Mouse (Mus musculus) adrenal gland (tissue): Measurements from ENCODE around the gene Fgfr2.

Source experiments
- intact Hi-C: fragments of 180-260 bp; cut with DNase I; formaldehyde crosslinking; loops from one replicate; pipeline ENCODE4 v1.15.1; 2025

Fgfr2 gene

GRCm38 (mm10) chr7:131978609-131979008 lies 1144.5 kb downstream of the Fgfr2 start:
- intact Hi-C loops: no loop called here

- intact Hi-C loops: no loop called here
Measured at GRCm38 (mm10) chr7:131975867-131976266, 1147.3 kb downstream of the Fgfr2 start.

GRCm38 (mm10) chr7:131970255-131970654 lies 1152.9 kb downstream of the Fgfr2 start:
- intact Hi-C loops: no loop called here

GRCm38 (mm10) chr7:131966916-131967494 lies 1156.1 kb downstream of the Fgfr2 start:
- intact Hi-C loops: no loop called here

- intact Hi-C loops: no loop called here
Measured at GRCm38 (mm10) chr7:131966023-131966915, 1156.9 kb downstream of the Fgfr2 start, which contains the start of gene Gpr26. Gene Gpr26, plus strand, starts transcription at chr7:131966460.

- intact Hi-C loops: no loop called here
Measured at GRCm38 (mm10) chr7:131960551-131960950, 1162.6 kb downstream of the Fgfr2 start.

- intact Hi-C loops: no loop called here
Measured at GRCm38 (mm10) chr7:131958705-131959104, 1164.4 kb downstream of the Fgfr2 start.

- intact Hi-C loops: no loop called here
Measured at GRCm38 (mm10) chr7:131953402-131953801, 1169.7 kb downstream of the Fgfr2 start.

GRCm38 (mm10) chr7:131951131-131951530 lies 1172.0 kb downstream of the Fgfr2 start:
- intact Hi-C loops: no loop called here

- intact Hi-C loops: no loop called here
Measured at GRCm38 (mm10) chr7:131937611-131938010, 1185.5 kb downstream of the Fgfr2 start.

- intact Hi-C loops: no loop called here
Measured at GRCm38 (mm10) chr7:131927288-131928050, 1195.7 kb downstream of the Fgfr2 start.

GRCm38 (mm10) chr7:131917384-131917783 lies 1205.8 kb downstream of the Fgfr2 start:
- intact Hi-C loops: no loop called here

- intact Hi-C loops: loop anchor here (10.0 kb wide), 1 partner anchor 565 kb away; no protein-coding TSS in a partner anchor
Measured at GRCm38 (mm10) chr7:131909611-131910010, 1213.5 kb downstream of the Fgfr2 start.

GRCm38 (mm10) chr7:131906499-131907190 lies 1216.5 kb downstream of the Fgfr2 start:
- intact Hi-C loops: loop anchor here (10.0 kb wide), 1 partner anchor 568 kb away; no protein-coding TSS in a partner anchor

GRCm38 (mm10) chr7:131899356-131899755 lies 1223.8 kb downstream of the Fgfr2 start:
- intact Hi-C loops: loop anchor here (1.0 to 5.0 kb wide), 2 partner anchors 314 to 653 kb away; no protein-coding TSS in a partner anchor

- intact Hi-C loops: loop anchor here (5.0 kb wide), 1 partner anchor 655 kb away; no protein-coding TSS in a partner anchor
Measured at GRCm38 (mm10) chr7:131897282-131897681, 1225.9 kb downstream of the Fgfr2 start.

GRCm38 (mm10) chr7:131882824-131883223 lies 1240.3 kb downstream of the Fgfr2 start:
- intact Hi-C loops: loop anchor here (2.0 to 10.0 kb wide), 2 partner anchors 138 to 346 kb away; no protein-coding TSS in a partner anchor

- intact Hi-C loops: loop anchor here (2.0 to 10.0 kb wide), 2 partner anchors 137 to 345 kb away; no protein-coding TSS in a partner anchor
Measured at GRCm38 (mm10) chr7:131881876-131882615, 1241.1 kb downstream of the Fgfr2 start.

- intact Hi-C loops: loop anchor here (10.0 kb wide), 1 partner anchor 135 kb away; no protein-coding TSS in a partner anchor
Measured at GRCm38 (mm10) chr7:131880150-131880549, 1243.0 kb downstream of the Fgfr2 start.

GRCm38 (mm10) chr7:131878846-131879245 lies 1244.3 kb downstream of the Fgfr2 start:
- intact Hi-C loops: no loop called here
